Mouse (Mus musculus): ENCODE data around the gene Jaml. TPM values are rescaled to one million over a fixed set of nuclear protein-coding genes. Genes with fewer than 3 reads are reported as not detected.
"Not testable (repeated sequence)": the region's sequence is repeated elsewhere in the genome, so short reads cannot be mapped to it uniquely, and the experiment has no call there.

Gene Jaml
- polyA plus RNA-seq (2015; fragmentation: Nextera tagmentation; extraction: Ambion mirVana), result 0.31 and 0.34 TPM in 2 replicates

- Histone ChIP-seq H3K9me3 (no peaks in the 10 kb centered on the region), H3K4me2 (no peak within 1 kb of the TSS), H3K4me1 (replicated peaks) (no peaks in the 10 kb centered on the region), H3K9ac (no peak within 1 kb of the TSS), H3K36me3 (no peaks in the 10 kb centered on the region), H3K4me3 (no peak within 1 kb of the TSS), H3K27me3 (no peaks in the 10 kb centered on the region), H3K27ac (replicated peaks) (no peak within 1 kb of the TSS)
- WGBS, result 83% methylated on average over 5 of the region's 5 CpGs
- no peak for ATAC-seq (ENCODE audit: low FRiP score, low read depth)
Measured at GRCm38 (mm10) chr9:45079011-45079410, at the start of gene Jaml. Jaml (plus strand) TSS chr9:45079183.

GRCm38 (mm10) chr9:45030341-45030740 lies 48.6 kb upstream of the Jaml start:
- H3K36me3 ChIP-seq, result no peaks in the 10 kb centered on the region
- ATAC-seq (ENCODE audit: low FRiP score, low read depth), result no peak
- no peak overlapping the region for H3K4me3 ChIP-seq
- no peak overlapping the region for H3K4me2 ChIP-seq
- H3K27ac ChIP-seq (replicated peaks), result no peak overlapping the region
- no peaks in the 10 kb centered on the region for H3K9me3 ChIP-seq
- 76% methylated on average over 6 of the region's 6 CpGs for WGBS
- no peaks in the 10 kb centered on the region for H3K27me3 ChIP-seq
- no peak overlapping the region for H3K9ac ChIP-seq
- H3K4me1 ChIP-seq (replicated peaks), result no peaks in the 10 kb centered on the region

GRCm38 (mm10) chr9:45032261-45032660 lies 46.7 kb upstream of the Jaml start:
- H3K4me3 ChIP-seq, result no peak overlapping the region
- no peak for ATAC-seq (ENCODE audit: low FRiP score, low read depth)
- H3K9me3 ChIP-seq, result no peaks in the 10 kb centered on the region
- H3K4me1 ChIP-seq (replicated peaks), result no peaks in the 10 kb centered on the region
- H3K9ac ChIP-seq, result no peak overlapping the region
- H3K36me3 ChIP-seq, result no peaks in the 10 kb centered on the region
- H3K27ac ChIP-seq (replicated peaks), result no peak overlapping the region
- H3K27me3 ChIP-seq, result no peaks in the 10 kb centered on the region
- WGBS, result 80% methylated on average over 2 of the region's 2 CpGs
- no peak overlapping the region for H3K4me2 ChIP-seq

GRCm38 (mm10) chr9:45034526-45034925 lies 44.5 kb upstream of the Jaml start:
- Histone ChIP-seq H3K36me3 (no peaks in the 10 kb centered on the region), H3K4me2 (no peak overlapping the region), H3K9ac (no peak overlapping the region), H3K4me3 (no peak overlapping the region), H3K27me3 (peaks cover 16% of the 10 kb centered on the region), H3K9me3 (no peaks in the 10 kb centered on the region), H3K4me1 (replicated peaks) (no peaks in the 10 kb centered on the region), H3K27ac (replicated peaks) (no peak overlapping the region)
- ATAC-seq (ENCODE audit: low FRiP score, low read depth), result no peak
- WGBS, result 76% methylated on average over 3 of the region's 3 CpGs

GRCm38 (mm10) chr9:45037803-45038202 lies 41.2 kb upstream of the Jaml start:
- H3K4me2 ChIP-seq; H3K9me3 ChIP-seq; H3K36me3 ChIP-seq; H3K4me3 ChIP-seq; H3K9ac ChIP-seq; ATAC-seq (ENCODE audit: low FRiP score, low read depth); H3K27ac ChIP-seq (replicated peaks); H3K4me1 ChIP-seq (replicated peaks): not testable (repeated sequence)
- WGBS, result 83% methylated on average over 1 of the region's 1 CpGs
- H3K27me3 ChIP-seq, result peaks cover 48% of the 10 kb centered on the region

- Histone ChIP-seq H3K4me2 (peak within 1 kb of the TSS; percentile 28; the same call in 1 of the 2 replicates), H3K9ac (no peak within 1 kb of the TSS), H3K4me3 (no peak within 1 kb of the TSS), H3K9me3 (no peaks in the 10 kb centered on the region), H3K27me3 (peaks cover 63% of the 10 kb centered on the region), H3K27ac (replicated peaks) (no peak within 1 kb of the TSS), H3K4me1 (replicated peaks) (no peaks in the 10 kb centered on the region), H3K36me3 (no peaks in the 10 kb centered on the region)
- ATAC-seq (ENCODE audit: low FRiP score, low read depth), result no peak
- 67% methylated on average over 5 of the region's 5 CpGs for WGBS
Measured at GRCm38 (mm10) chr9:45039499-45039898, 39.5 kb upstream of the Jaml start, which contains the start of gene Mpzl2. Mpzl2 (plus strand) TSS chr9:45039799.

GRCm38 (mm10) chr9:45040066-45040845 lies 38.7 kb upstream of the Jaml start:
- WGBS, result 14% methylated on average over 14 of the region's 14 CpGs
- H3K4me1 ChIP-seq (replicated peaks), result no peaks in the 10 kb centered on the region
- H3K4me2 ChIP-seq, result peak overlapping the region; percentile 28; the same call in 1 of the 2 replicates
- no peak overlapping the region for H3K9ac ChIP-seq
- no peak for ATAC-seq (ENCODE audit: low FRiP score, low read depth)
- H3K36me3 ChIP-seq, result no peaks in the 10 kb centered on the region
- H3K27ac ChIP-seq (replicated peaks), result no peak overlapping the region
- H3K4me3 ChIP-seq, result no peak overlapping the region
- H3K9me3 ChIP-seq, result no peaks in the 10 kb centered on the region
- peaks cover 70% of the 10 kb centered on the region for H3K27me3 ChIP-seq

- H3K4me3 ChIP-seq, result no peak overlapping the region
- H3K27me3 ChIP-seq, result peaks cover 71% of the 10 kb centered on the region
- H3K36me3 ChIP-seq, result no peaks in the 10 kb centered on the region
- no peaks in the 10 kb centered on the region for H3K4me1 ChIP-seq (replicated peaks)
- 26% methylated on average over 17 of the region's 17 CpGs for WGBS
- no peaks in the 10 kb centered on the region for H3K9me3 ChIP-seq
- no peak overlapping the region for H3K9ac ChIP-seq
- H3K4me2 ChIP-seq, result peak overlapping the region; percentile 28; the same call in 1 of the 2 replicates
- H3K27ac ChIP-seq (replicated peaks), result no peak overlapping the region
- no peak for ATAC-seq (ENCODE audit: low FRiP score, low read depth)
Measured at GRCm38 (mm10) chr9:45041131-45041838, 37.7 kb upstream of the Jaml start.

GRCm38 (mm10) chr9:45042056-45042720 lies 36.8 kb upstream of the Jaml start:
- Histone ChIP-seq H3K27me3 (peaks cover 78% of the 10 kb centered on the region), H3K4me1 (replicated peaks) (no peaks in the 10 kb centered on the region), H3K27ac (replicated peaks) (no peak overlapping the region), H3K36me3 (no peaks in the 10 kb centered on the region), H3K4me3 (0 out of 2 replicates have a peak overlapping the region, but pooled peaks have one; percentile 6), H3K9me3 (no peaks in the 10 kb centered on the region), H3K4me2 (0 out of 2 replicates have a peak overlapping the region, but pooled peaks have one; percentile 9), H3K9ac (0 out of 2 replicates have a peak overlapping the region, but pooled peaks have one; percentile 13)
- no peak for ATAC-seq (ENCODE audit: low FRiP score, low read depth)
- 5% methylated on average over 20 of the region's 20 CpGs for WGBS

GRCm38 (mm10) chr9:45042947-45043346 lies 36.0 kb upstream of the Jaml start:
- no peaks in the 10 kb centered on the region for H3K4me1 ChIP-seq (replicated peaks)
- peaks cover 78% of the 10 kb centered on the region for H3K27me3 ChIP-seq
- no peak overlapping the region for H3K9ac ChIP-seq
- no peaks in the 10 kb centered on the region for H3K36me3 ChIP-seq
- H3K27ac ChIP-seq (replicated peaks), result no peak overlapping the region
- H3K9me3 ChIP-seq, result no peaks in the 10 kb centered on the region
- WGBS, result 3% methylated on average over 10 of the region's 10 CpGs
- H3K4me2 ChIP-seq, result no peak overlapping the region
- no peak for ATAC-seq (ENCODE audit: low FRiP score, low read depth)
- H3K4me3 ChIP-seq, result 0 out of 2 replicates have a peak overlapping the region, but pooled peaks have one; percentile 6

GRCm38 (mm10) chr9:45046973-45047372 lies 32.0 kb upstream of the Jaml start:
- Histone ChIP-seq H3K4me3 (no peak overlapping the region), H3K4me2 (no peak overlapping the region), H3K9ac (no peak overlapping the region), H3K9me3 (no peaks in the 10 kb centered on the region), H3K27ac (replicated peaks) (no peak overlapping the region), H3K4me1 (replicated peaks) (no peaks in the 10 kb centered on the region), H3K27me3 (peaks cover 49% of the 10 kb centered on the region), H3K36me3 (no peaks in the 10 kb centered on the region)
- ATAC-seq (ENCODE audit: low FRiP score, low read depth), result no peak
- 93% methylated on average over 16 of the region's 16 CpGs for WGBS

GRCm38 (mm10) chr9:45048511-45048910 lies 30.5 kb upstream of the Jaml start:
- no peaks in the 10 kb centered on the region for H3K4me1 ChIP-seq (replicated peaks)
- no peak overlapping the region for H3K27ac ChIP-seq (replicated peaks)
- no peaks in the 10 kb centered on the region for H3K36me3 ChIP-seq
- H3K9me3 ChIP-seq, result no peaks in the 10 kb centered on the region
- peaks cover 45% of the 10 kb centered on the region for H3K27me3 ChIP-seq
- H3K4me2 ChIP-seq, result no peak overlapping the region
- no peak overlapping the region for H3K4me3 ChIP-seq
- ATAC-seq (ENCODE audit: low FRiP score, low read depth), result no peak
- no peak overlapping the region for H3K9ac ChIP-seq
- 28% methylated on average over 4 of the region's 4 CpGs for WGBS

Measured in hindbrain, embryonic 15.5 days (tissue).